Mouse (Mus musculus): Measurements from ENCODE around the gene Gpr171.

GRCm38 (mm10) chr3:59128681-59129080, 27.1 kb upstream of the Gpr171 start:
- TF ChIP-seq POLR2A (IDR thresholded peaks at IDR 0.05; ENCODE audit: borderline replicate concordance, control insufficient read depth, low read depth, low read length) (no peak), CTCF (IDR thresholded peaks at IDR 0.05; ENCODE audit: control insufficient read depth, insufficient read depth, low read length) (no peak)

Measured in bone marrow, adult 2 months (tissue).